Mouse (Mus musculus) cerebellum, postnatal 10 days (tissue): ENCODE measurements at regions not wholly inside any gene's neighbourhood (a gene's known extent, or its start where the extent isn't known, plus 50 kb on each side); places are given as distances from the start of the nearest gene placed in this dataset.
A peak's percentile ranks its signal among the peaks of the same experiment; 100 is the strongest.

Experiments
- DNase-seq, 2 experiments: peaks; one replicate each; pipeline ENCODE4 v3.0.0; 2021; ENCODE audit warnings: mixed read lengths in 2 of 2

GRCm38 (mm10) chr3:141279041-141279554 is 66.9 kb upstream of the Pdha2 start:
- DNase-seq, result no peak

- DNase-seq, result no peak
Measured at GRCm38 (mm10) chr3:141293802-141294201, 81.6 kb upstream of the Pdha2 start.

GRCm38 (mm10) chr3:141296897-141297296 is 84.7 kb upstream of the Pdha2 start:
- DNase-seq, result no peak

GRCm38 (mm10) chr3:141299749-141300148 is 87.6 kb upstream of the Pdha2 start:
- no peak for DNase-seq

GRCm38 (mm10) chr3:141333517-141334113 is 121.5 kb upstream of the Pdha2 start:
- no peak for DNase-seq

- DNase-seq, result peak; percentile 20 to 38
Measured at GRCm38 (mm10) chr3:141338224-141338982, 126.2 kb upstream of the Pdha2 start.

GRCm38 (mm10) chr3:141353961-141354360 is 111.1 kb upstream of the Unc5c start:
- no peak for DNase-seq

GRCm38 (mm10) chr3:141393005-141393404 is 72.0 kb upstream of the Unc5c start:
- DNase-seq, result no peak

GRCm38 (mm10) chr3:141398214-141398613 is 66.8 kb upstream of the Unc5c start:
- DNase-seq, result no peak
